Mouse (Mus musculus): ENCODE measurements around the gene Mrps6. TPM values are rescaled to one million over a fixed set of nuclear protein-coding genes. Genes with fewer than 3 reads are reported as not detected.

Mrps6 gene
- polyA plus RNA-seq, 1 experiment from 2014 or later: 106 TPM

- H3K4me2 ChIP-seq: no peak overlapping the region
- peak; percentile 68; the same call in 1 of the 2 replicates for ATAC-seq (ENCODE audit: extremely low read depth, insufficient number of reproducible peaks, low FRiP score, low TSS enrichment)
- no peaks in the 10 kb centered on the region for H3K9me3 ChIP-seq
- H3K4me1 ChIP-seq: peaks cover 32% of the 10 kb centered on the region
- H3K9ac ChIP-seq: no peak overlapping the region
- H3K27me3 ChIP-seq (replicated peaks): no peaks in the 10 kb centered on the region
- H3K4me3 ChIP-seq: no peak overlapping the region
- peak overlapping the region; percentile 92 for H3K27ac ChIP-seq (replicated peaks)
- H3K36me3 ChIP-seq: peaks cover 29% of the 10 kb centered on the region
- WGBS: 32% methylated on average over 9 of the region's 9 CpGs
These were observed 45.7 kb downstream of the Mrps6 start for GRCm38 (mm10) chr16:92103572-92104331.

- peaks cover 29% of the 10 kb centered on the region for H3K36me3 ChIP-seq
- H3K9me3 ChIP-seq: no peaks in the 10 kb centered on the region
- H3K4me1 ChIP-seq: peaks cover 32% of the 10 kb centered on the region
- 86% methylated on average over 2 of the region's 2 CpGs for WGBS
- H3K4me2 ChIP-seq: no peak overlapping the region
- peak overlapping the region; percentile 92 for H3K27ac ChIP-seq (replicated peaks)
- H3K27me3 ChIP-seq (replicated peaks): no peaks in the 10 kb centered on the region
- no peak overlapping the region for H3K4me3 ChIP-seq
- no peak overlapping the region for H3K9ac ChIP-seq
- no peak for ATAC-seq (ENCODE audit: extremely low read depth, insufficient number of reproducible peaks, low FRiP score, low TSS enrichment)
These were observed 46.2 kb downstream of the Mrps6 start for GRCm38 (mm10) chr16:92104332-92104590.

- H3K27ac ChIP-seq (replicated peaks): no peak overlapping the region
- no peak for ATAC-seq (ENCODE audit: extremely low read depth, insufficient number of reproducible peaks, low FRiP score, low TSS enrichment)
These were observed 46.9 kb downstream of the Mrps6 start for GRCm38 (mm10) chr16:92104951-92105350.

GRCm38 (mm10) chr16:92105631-92106030 lies 47.6 kb downstream of the Mrps6 start:
- Histone ChIP-seq H3K27ac (replicated peaks) (no peak overlapping the region), H3K27me3 (replicated peaks) (no peaks in the 10 kb centered on the region), H3K9me3 (no peaks in the 10 kb centered on the region), H3K36me3 (peaks cover 17% of the 10 kb centered on the region), H3K9ac (no peak overlapping the region), H3K4me2 (no peak overlapping the region), H3K4me3 (no peak overlapping the region), H3K4me1 (peaks cover 32% of the 10 kb centered on the region)
- WGBS: 72% methylated on average over 3 of the region's 3 CpGs
- no peak for ATAC-seq (ENCODE audit: extremely low read depth, insufficient number of reproducible peaks, low FRiP score, low TSS enrichment)

More at GRCm38 (mm10) chr16:92104951-92105350, 46.9 kb downstream of the Mrps6 start:
- H3K9me3 ChIP-seq: no peaks in the 10 kb centered on the region
- no peaks in the 10 kb centered on the region for H3K27me3 ChIP-seq (replicated peaks)
- H3K36me3 ChIP-seq: peaks cover 23% of the 10 kb centered on the region
- WGBS: 83% methylated on average over 2 of the region's 2 CpGs
- no peak overlapping the region for H3K4me2 ChIP-seq
- no peak overlapping the region for H3K9ac ChIP-seq
- peaks cover 32% of the 10 kb centered on the region for H3K4me1 ChIP-seq
- no peak overlapping the region for H3K4me3 ChIP-seq

GRCm38 (mm10) chr16:92107346-92107745 lies 49.3 kb downstream of the Mrps6 start:
- Histone ChIP-seq H3K27me3 (replicated peaks) (no peaks in the 10 kb centered on the region), H3K4me2 (no peak overlapping the region), H3K9ac (no peak overlapping the region), H3K4me3 (no peak overlapping the region), H3K27ac (replicated peaks) (no peak overlapping the region), H3K36me3 (peaks cover 9% of the 10 kb centered on the region), H3K4me1 (peaks cover 27% of the 10 kb centered on the region), H3K9me3 (no peaks in the 10 kb centered on the region)
- WGBS: 89% methylated on average over 5 of the region's 5 CpGs
- ATAC-seq (ENCODE audit: extremely low read depth, insufficient number of reproducible peaks, low FRiP score, low TSS enrichment): no peak

GRCm38 (mm10) chr16:92114706-92115241 lies 56.7 kb downstream of the Mrps6 start:
- ATAC-seq (ENCODE audit: extremely low read depth, insufficient number of reproducible peaks, low FRiP score, low TSS enrichment): no peak
- H3K9me3 ChIP-seq: no peaks in the 10 kb centered on the region
- no peaks in the 10 kb centered on the region for H3K27me3 ChIP-seq (replicated peaks)
- no peak overlapping the region for H3K9ac ChIP-seq
- WGBS: 67% methylated on average over 5 of the region's 5 CpGs
- H3K27ac ChIP-seq (replicated peaks): 0 out of 2 replicates have a peak overlapping the region, but pooled peaks have one; percentile 21
- no peak overlapping the region for H3K4me3 ChIP-seq
- no peak overlapping the region for H3K4me2 ChIP-seq
- H3K4me1 ChIP-seq: peaks cover 39% of the 10 kb centered on the region
- peaks cover 21% of the 10 kb centered on the region for H3K36me3 ChIP-seq

- peak overlapping the region; percentile 53 for H3K4me2 ChIP-seq
- ATAC-seq (ENCODE audit: extremely low read depth, insufficient number of reproducible peaks, low FRiP score, low TSS enrichment): no peak
- no peaks in the 10 kb centered on the region for H3K9me3 ChIP-seq
- H3K9ac ChIP-seq: peak overlapping the region; percentile 54; the same call in 1 of the 2 replicates
- no peak overlapping the region for H3K27ac ChIP-seq (replicated peaks)
- H3K27me3 ChIP-seq (replicated peaks): no peaks in the 10 kb centered on the region
- H3K36me3 ChIP-seq: peaks cover 21% of the 10 kb centered on the region
- H3K4me1 ChIP-seq: peaks cover 40% of the 10 kb centered on the region
- H3K4me3 ChIP-seq: 0 out of 2 replicates have a peak overlapping the region, but pooled peaks have one; percentile 18
- WGBS: 41% methylated on average over 20 of the region's 20 CpGs
These were observed 57.7 kb downstream of the Mrps6 start for GRCm38 (mm10) chr16:92115611-92116421.

GRCm38 (mm10) chr16:92117337-92118209 lies 59.5 kb downstream of the Mrps6 start:
- H3K36me3 ChIP-seq: peaks cover 11% of the 10 kb centered on the region
- H3K27me3 ChIP-seq (replicated peaks): no peaks in the 10 kb centered on the region
- H3K27ac ChIP-seq (replicated peaks): no peak overlapping the region
- 65% methylated on average over 9 of the region's 9 CpGs for WGBS
- ATAC-seq (ENCODE audit: extremely low read depth, insufficient number of reproducible peaks, low FRiP score, low TSS enrichment): no peak
- H3K4me1 ChIP-seq: peaks cover 40% of the 10 kb centered on the region
- no peak overlapping the region for H3K4me3 ChIP-seq
- H3K9ac ChIP-seq: no peak overlapping the region
- no peak overlapping the region for H3K4me2 ChIP-seq
- no peaks in the 10 kb centered on the region for H3K9me3 ChIP-seq

GRCm38 (mm10) chr16:92119013-92119515 lies 61.0 kb downstream of the Mrps6 start:
- Histone ChIP-seq H3K27ac (replicated peaks) (0 out of 2 replicates have a peak overlapping the region, but pooled peaks have one; percentile 17), H3K36me3 (no peaks in the 10 kb centered on the region), H3K4me1 (peaks cover 40% of the 10 kb centered on the region), H3K27me3 (replicated peaks) (no peaks in the 10 kb centered on the region), H3K9ac (no peak overlapping the region), H3K9me3 (0 out of 2 replicates have a peak, but pooled peaks cover 1% of the 10 kb centered on the region), H3K4me3 (no peak overlapping the region), H3K4me2 (no peak overlapping the region)
- WGBS: 65% methylated on average over 13 of the region's 13 CpGs
- ATAC-seq (ENCODE audit: extremely low read depth, insufficient number of reproducible peaks, low FRiP score, low TSS enrichment): no peak

GRCm38 (mm10) chr16:92120899-92121531 lies 62.9 kb downstream of the Mrps6 start:
- H3K27ac ChIP-seq (replicated peaks): no peak overlapping the region
- peaks cover 24% of the 10 kb centered on the region for H3K4me1 ChIP-seq
- no peak overlapping the region for H3K4me3 ChIP-seq
- ATAC-seq (ENCODE audit: extremely low read depth, insufficient number of reproducible peaks, low FRiP score, low TSS enrichment): no peak
- 73% methylated on average over 17 of the region's 17 CpGs for WGBS
- no peak overlapping the region for H3K4me2 ChIP-seq
- peaks cover 12% of the 10 kb centered on the region for H3K9me3 ChIP-seq
- no peaks in the 10 kb centered on the region for H3K27me3 ChIP-seq (replicated peaks)
- no peak overlapping the region for H3K9ac ChIP-seq
- H3K36me3 ChIP-seq: no peaks in the 10 kb centered on the region

All from heart, embryonic 13.5 days (tissue).